Mouse (Mus musculus) stomach, postnatal 0 days (tissue): Measurements from ENCODE around the gene S1pr2. TPM values are rescaled to one million over a fixed set of nuclear protein-coding genes. Genes with fewer than 3 reads are reported as not detected.

ENCODE experiments used
- ATAC-seq: fragments of 200-750 bp; cut with Nextera tagmentation; 2 replicates; pipeline ENCODE4 v1.8.0; 2017; ENCODE audit not compliant: low FRiP score, low TSS enrichment
- DNase-seq: peaks from one replicate; pipeline ENCODE4 v3.0.0-alpha.2; 2016; ENCODE audit warnings: low spot score
- H3K27ac ChIP-seq: fragments of 300-500 bp; sonication (generic); replicated peaks from 2 replicates; pipeline ENCODE4 v1.5.1; 2014; ENCODE audit warnings: mild to moderate bottlenecking, control low read depth
- H3K27me3 ChIP-seq: fragments of 300-500 bp; sonication (generic); 2 replicates; pipeline ENCODE4 v1.6.1; 2014; ENCODE audit warnings: low read length; ENCODE audit not compliant: control insufficient read depth, insufficient read depth
- H3K36me3 ChIP-seq: fragments of 300-500 bp; sonication (generic); 2 replicates; pipeline ENCODE4 v1.6.1; 2014; ENCODE audit warnings: low read length, mixed read lengths; ENCODE audit not compliant: control insufficient read depth, insufficient read depth
- H3K4me1 ChIP-seq: fragments of 300-500 bp; sonication (generic); replicated peaks from 2 replicates; pipeline ENCODE4 v1.6.1; 2014; ENCODE audit warnings: antibody characterized with exemption; ENCODE audit not compliant: control insufficient read depth, insufficient read depth
- H3K4me2 ChIP-seq: fragments of 300-500 bp; sonication (generic); replicated peaks from 2 replicates; pipeline ENCODE4 v1.6.1; 2014; ENCODE audit warnings: low read depth, mild to moderate bottlenecking, control low read depth, moderate library complexity
- H3K4me3 ChIP-seq: fragments of 300-500 bp; sonication (generic); 2 replicates; pipeline ENCODE4 v1.5.1; 2014; ENCODE audit warnings: low read depth, low read length, control low read depth
- H3K9ac ChIP-seq: fragments of 300-500 bp; sonication (generic); 2 replicates; pipeline ENCODE4 v1.6.1; 2014; ENCODE audit warnings: mild to moderate bottlenecking, low read length, control low read depth, mixed read lengths
- H3K9me3 ChIP-seq: fragments of 300-500 bp; sonication (generic); 2 replicates; pipeline ENCODE4 v1.6.1; 2016; ENCODE audit warnings: low read length; ENCODE audit not compliant: control insufficient read depth
- CTCF ChIP-seq: IDR thresholded peaks from 2 replicates; pipeline ENCODE4 v1.5.1; 2016; ENCODE audit warnings: antibody characterized with exemption, low read depth, mild to moderate bottlenecking, moderate library complexity
- EP300 ChIP-seq: optimal IDR thresholded peaks from 2 replicates; pipeline ENCODE3; 2016; ENCODE audit warnings: antibody characterized with exemption
- WGBS: fragments of 180-500 bp; shearing (Covaris S2); extraction: QIAGEN DNeasy Blood & Tissue Kit; methylation state at CpG from one replicate; pipeline ENCODE4 v1.1.7; 2014; 5-methylcytosine and 5-hydroxymethylcytosine counted together
- polyA plus RNA-seq: library from polyadenylated mRNA; unstranded; fragments of >200 nt; fragmentation: Nextera tagmentation; extraction: Ambion mirVana; gene quantifications from 2 replicates; pipeline ENCODE4 v1.2.1, GENCODE M21; 2015

Gene S1pr2
- polyA plus RNA-seq, 1 experiment from 2014 or later: 19.4 TPM

DNA sequence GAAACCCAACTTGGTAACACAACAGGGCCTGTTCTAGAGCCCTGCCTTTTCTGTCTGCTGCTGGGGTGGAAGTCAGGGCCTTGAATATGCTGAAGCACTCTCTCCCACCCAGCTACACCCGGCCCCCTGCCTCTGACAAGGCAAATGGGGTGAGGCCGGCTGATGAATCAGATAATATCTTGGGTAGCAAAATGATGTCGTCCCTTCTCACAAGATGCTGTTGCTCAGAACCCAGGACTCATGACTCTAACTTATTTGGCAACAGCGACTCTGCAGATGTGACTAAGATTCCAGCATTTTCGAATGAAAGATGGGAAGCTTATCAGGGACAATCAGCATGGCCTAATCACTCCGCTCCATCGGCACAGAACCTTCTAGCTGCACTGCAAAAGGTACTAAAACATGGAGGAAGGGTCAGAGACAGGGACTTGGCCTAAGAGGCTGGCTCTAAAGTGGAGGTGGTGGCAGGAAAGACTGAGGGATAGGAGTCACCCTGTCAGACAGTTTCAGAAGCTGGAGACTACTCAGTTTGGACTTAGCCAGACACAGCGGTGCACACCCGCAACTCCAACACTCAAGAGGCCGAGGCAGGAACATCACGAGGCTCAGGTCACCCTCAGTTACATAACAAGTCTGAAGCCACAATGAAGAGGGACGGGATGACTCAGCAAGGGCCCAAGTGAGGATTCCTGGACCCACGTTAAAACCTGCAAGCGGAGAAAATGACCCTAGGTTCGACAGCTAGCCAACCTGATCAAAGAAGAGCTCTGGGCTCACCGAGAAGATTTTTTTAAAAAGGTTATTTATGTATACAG is 30.3 kb downstream of the S1pr2 start:
- ATAC-seq: no peak
- no peaks in the 10 kb centered on the region for H3K36me3 ChIP-seq
- no peak overlapping the region for H3K4me3 ChIP-seq
- no peak overlapping the region for H3K4me2 ChIP-seq
- DNase-seq: no peak
- WGBS: 68% methylated on average over 16 of the region's 16 CpGs
- H3K9me3 ChIP-seq: no peaks in the 10 kb centered on the region
- no peak overlapping the region for H3K9ac ChIP-seq
- H3K27ac ChIP-seq: peak overlapping the region; percentile 45; the same call in 1 of the 2 replicates
- no peak for TF ChIP-seq CTCF
- no peak for TF ChIP-seq EP300
- no peaks in the 10 kb centered on the region for H3K4me1 ChIP-seq
- no peaks in the 10 kb centered on the region for H3K27me3 ChIP-seq

GRCm38 (mm10) chr9:20944697-20945370 is 31.7 kb downstream of the S1pr2 start:
- peak; percentile 18 for DNase-seq
- ATAC-seq: peak; percentile 56; the same call in 1 of the 2 replicates
- 36% methylated on average over 4 of the region's 4 CpGs for WGBS

GRCm38 (mm10) chr9:20943911-20944310 is 32.7 kb downstream of the S1pr2 start:
- no peak for ATAC-seq

More at GRCm38 (mm10) chr9:20944697-20945370, 31.7 kb downstream of the S1pr2 start:
- Histone ChIP-seq H3K9me3 (no peaks in the 10 kb centered on the region), H3K4me1 (no peaks in the 10 kb centered on the region), H3K27ac (peak overlapping the region; percentile 40; the same call in 1 of the 2 replicates), H3K4me3 (no peak overlapping the region), H3K4me2 (no peak overlapping the region), H3K36me3 (peaks cover 3% of the 10 kb centered on the region), H3K27me3 (no peaks in the 10 kb centered on the region), H3K9ac (no peak overlapping the region)
- TF ChIP-seq EP300 (no peak), CTCF (no peak)

GRCm38 (mm10) chr9:20943396-20943795 is 33.2 kb downstream of the S1pr2 start:
- no peaks in the 10 kb centered on the region for H3K4me1 ChIP-seq
- no peaks in the 10 kb centered on the region for H3K27me3 ChIP-seq
- ATAC-seq: 0 out of 2 replicates have a peak, but pooled peaks have one; percentile 31
- H3K4me3 ChIP-seq: no peak overlapping the region
- TF ChIP-seq EP300 (no peak), CTCF (peak; percentile 34; the same call in 1 of the 2 replicates)
- no peak overlapping the region for H3K4me2 ChIP-seq
- H3K36me3 ChIP-seq: peaks cover 10% of the 10 kb centered on the region
- no peaks in the 10 kb centered on the region for H3K9me3 ChIP-seq
- H3K27ac ChIP-seq: peak overlapping the region; percentile 77
- H3K9ac ChIP-seq: peak overlapping the region; percentile 31; the same call in 1 of the 2 replicates
- peak; percentile 16 for DNase-seq
- 78% methylated on average over 7 of the region's 7 CpGs for WGBS

More at GRCm38 (mm10) chr9:20943911-20944310, 32.7 kb downstream of the S1pr2 start:
- no peak overlapping the region for H3K4me3 ChIP-seq
- H3K4me1 ChIP-seq: no peaks in the 10 kb centered on the region
- H3K36me3 ChIP-seq: peaks cover 6% of the 10 kb centered on the region
- 0 out of 2 replicates have a peak overlapping the region, but pooled peaks have one; percentile 31 for H3K9ac ChIP-seq
- 23% methylated on average over 2 of the region's 2 CpGs for WGBS
- H3K4me2 ChIP-seq: no peak overlapping the region
- no peaks in the 10 kb centered on the region for H3K9me3 ChIP-seq
- TF ChIP-seq CTCF (peak; percentile 38), EP300 (no peak)
- H3K27ac ChIP-seq: peak overlapping the region; percentile 77; the same call in 1 of the 2 replicates
- no peaks in the 10 kb centered on the region for H3K27me3 ChIP-seq
- no peak for DNase-seq

- no peak overlapping the region for H3K27ac ChIP-seq
- peaks cover 40% of the 10 kb centered on the region for H3K36me3 ChIP-seq
- TF ChIP-seq CTCF: no peak
- TF ChIP-seq EP300: no peak
- H3K27me3 ChIP-seq: no peaks in the 10 kb centered on the region
- DNase-seq (no peak), ATAC-seq (no peak)
- 85% methylated on average over 3 of the region's 3 CpGs for WGBS
- no peak overlapping the region for H3K4me3 ChIP-seq
- no peaks in the 10 kb centered on the region for H3K9me3 ChIP-seq
- no peak overlapping the region for H3K9ac ChIP-seq
- no peaks in the 10 kb centered on the region for H3K4me1 ChIP-seq
- no peak overlapping the region for H3K4me2 ChIP-seq
Observed at GRCm38 (mm10) chr9:20923258-20923657, 53.3 kb downstream of the S1pr2 start.
